Mouse (Mus musculus) kidney, postnatal 4 days (tissue): ENCODE data around the gene Adora2a.
A peak's percentile ranks its signal among the peaks of the same experiment; 100 is the strongest.
"Not testable (repeated sequence)": the region's sequence is repeated elsewhere in the genome, so short reads cannot be mapped to it uniquely, and the experiment has no call there.

Experiments used
- DNase-seq, 2 experiments: peaks; one replicate each; pipeline ENCODE4 v3.0.0; 2021; ENCODE audit warnings: mixed read lengths in 2 of 2

The Adora2a gene

GRCm38 (mm10) chr10:75314190-75314980 lies 2.3 kb upstream of the Adora2a start:
- peak; percentile 64 to 73 for DNase-seq

- DNase-seq, result no peak
These were observed 921 bp upstream of the Adora2a start for GRCm38 (mm10) chr10:75315756-75316155.

DNA sequence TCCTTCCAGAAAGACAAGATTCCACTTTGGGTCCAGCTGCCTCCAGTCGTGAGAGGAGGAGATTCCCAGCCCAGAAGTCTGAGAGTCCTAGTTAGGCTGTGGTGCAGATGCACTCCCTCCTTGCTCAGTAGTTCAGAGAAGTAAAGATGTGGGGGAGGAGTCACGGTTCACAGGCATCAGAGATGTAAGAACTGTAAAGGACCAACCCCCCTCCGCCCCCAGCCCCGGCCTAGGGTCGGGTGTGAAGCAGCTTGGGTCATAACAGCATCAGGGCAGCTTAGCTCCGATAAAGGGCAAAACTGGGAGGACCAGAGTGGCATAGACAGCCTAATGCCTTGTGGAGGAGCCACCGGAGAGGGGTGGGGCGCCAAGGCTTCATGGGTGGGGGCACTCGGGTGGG lies 205 bp upstream of the Adora2a start:
- DNase-seq, result peak in 1 of 2 experiments; percentile 63

DNA sequence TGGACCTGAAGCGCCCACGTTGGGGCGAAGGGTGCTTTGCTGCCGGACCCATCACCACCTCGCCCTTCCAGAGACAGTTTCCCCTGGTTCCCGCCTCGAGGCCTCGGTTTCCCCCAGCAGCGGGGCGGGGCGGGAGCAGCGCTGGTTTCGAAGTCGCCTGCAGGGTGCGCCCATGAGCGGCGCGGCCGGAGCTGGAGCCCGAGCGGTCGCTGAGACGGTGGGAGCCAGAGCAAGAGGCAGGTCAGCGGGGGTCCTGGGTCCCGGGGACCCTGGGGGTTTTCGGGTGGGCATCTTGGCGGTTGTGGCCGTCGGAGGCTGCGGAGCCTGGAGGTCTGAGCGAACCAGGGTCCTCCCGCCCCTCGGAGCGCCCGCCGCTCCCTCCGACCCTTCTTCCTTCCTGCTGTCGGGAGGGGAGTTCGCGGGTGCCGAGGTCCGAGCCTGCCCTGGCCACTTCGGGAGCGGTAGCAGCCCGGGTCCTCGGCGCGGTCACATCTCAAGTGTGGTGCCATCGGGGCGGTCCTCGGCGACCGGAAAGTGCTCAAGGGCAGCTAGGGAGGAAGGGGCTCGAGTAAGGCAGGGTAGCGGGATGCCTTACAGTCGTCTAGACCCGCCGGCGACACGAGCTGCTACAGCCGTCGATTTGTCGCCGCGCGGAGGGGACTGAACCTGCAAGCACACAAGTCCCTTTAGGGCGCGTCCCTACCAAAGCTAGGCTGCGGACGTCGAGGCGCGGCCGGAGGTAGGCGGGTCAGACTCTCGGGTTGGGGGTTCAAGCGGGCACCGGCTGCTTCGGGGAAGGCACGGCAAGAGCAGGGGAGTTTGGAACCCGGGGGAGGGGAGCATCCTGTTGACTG lies 458 bp downstream of the Adora2a start:
- peak; percentile 85 to 89 for DNase-seq

DNA sequence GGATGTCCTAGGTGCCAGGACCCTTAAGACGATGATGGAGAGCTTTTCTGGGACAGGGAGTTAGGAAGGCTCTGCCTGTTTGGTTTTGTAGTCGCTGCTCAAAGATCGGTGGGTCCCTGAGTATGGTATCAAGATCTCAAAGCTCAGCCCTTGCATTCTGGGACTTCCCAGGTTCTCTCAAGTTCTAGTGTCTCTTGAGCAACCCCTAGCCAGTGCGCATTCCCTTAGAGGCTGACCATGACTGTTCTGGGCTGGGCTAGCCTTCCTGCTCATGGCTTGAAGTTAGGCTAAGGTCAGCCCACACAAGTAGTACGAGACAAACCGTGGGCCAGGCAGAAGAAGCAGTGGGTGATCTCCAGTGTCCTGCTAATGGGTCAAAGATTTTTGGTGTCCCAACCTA lies 1.5 kb downstream of the Adora2a start:
- no peak for DNase-seq

GRCm38 (mm10) chr10:75320321-75320720 lies 3.6 kb downstream of the Adora2a start:
- no peak for DNase-seq

GRCm38 (mm10) chr10:75322966-75323365 lies 6.3 kb downstream of the Adora2a start:
- peak; percentile 46 to 49 for DNase-seq

- DNase-seq, result no peak
These were observed 7.3 kb downstream of the Adora2a start for GRCm38 (mm10) chr10:75323986-75324385.

GRCm38 (mm10) chr10:75324391-75324790 lies 7.7 kb downstream of the Adora2a start:
- no peak for DNase-seq

DNA sequence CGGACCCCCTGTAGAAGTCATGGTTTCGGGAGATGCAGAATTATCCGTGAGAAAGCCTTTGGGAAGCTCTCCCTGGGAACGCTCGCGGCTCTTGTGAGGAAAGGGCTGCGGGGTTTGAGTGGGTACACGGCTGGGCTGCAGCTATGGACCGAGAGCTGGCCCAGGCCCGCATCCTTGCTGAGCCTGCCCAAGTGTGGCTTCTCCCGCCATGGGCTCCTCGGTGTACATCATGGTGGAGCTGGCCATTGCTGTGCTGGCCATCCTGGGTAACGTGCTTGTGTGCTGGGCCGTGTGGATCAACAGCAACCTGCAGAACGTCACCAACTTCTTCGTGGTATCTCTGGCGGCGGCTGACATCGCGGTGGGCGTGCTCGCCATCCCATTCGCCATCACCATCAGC lies 9.1 kb downstream of the Adora2a start:
- no peak for DNase-seq

- peak; percentile 56 to 69 for DNase-seq
These were observed 9.9 kb downstream of the Adora2a start for GRCm38 (mm10) chr10:75326553-75326952.

DNA sequence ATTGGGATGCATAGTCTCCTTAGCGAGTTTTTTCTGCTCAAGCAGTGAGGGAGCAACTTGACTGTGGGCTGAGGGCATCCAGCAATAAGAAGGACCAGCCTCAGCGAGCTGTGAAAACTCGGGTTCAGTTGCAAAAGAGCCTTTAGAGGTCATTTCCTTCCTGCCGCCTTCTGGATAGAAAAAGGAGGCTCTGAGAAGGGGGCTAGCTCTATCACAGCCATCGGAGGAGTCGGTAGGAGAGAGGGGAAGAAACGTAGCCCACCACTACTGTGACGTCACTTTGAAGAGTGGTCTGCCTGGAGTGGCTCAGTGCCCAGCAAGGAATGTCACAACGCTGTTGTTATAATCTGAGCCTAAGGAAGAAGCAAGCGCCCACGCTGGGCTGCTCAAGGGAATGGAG lies 10.4 kb downstream of the Adora2a start:
- DNase-seq, result no peak

- no peak for DNase-seq
These were observed 11.6 kb downstream of the Adora2a start for GRCm38 (mm10) chr10:75328201-75328704.

- no peak for DNase-seq
These were observed 15.6 kb downstream of the Adora2a start for GRCm38 (mm10) chr10:75332268-75332667.

DNA sequence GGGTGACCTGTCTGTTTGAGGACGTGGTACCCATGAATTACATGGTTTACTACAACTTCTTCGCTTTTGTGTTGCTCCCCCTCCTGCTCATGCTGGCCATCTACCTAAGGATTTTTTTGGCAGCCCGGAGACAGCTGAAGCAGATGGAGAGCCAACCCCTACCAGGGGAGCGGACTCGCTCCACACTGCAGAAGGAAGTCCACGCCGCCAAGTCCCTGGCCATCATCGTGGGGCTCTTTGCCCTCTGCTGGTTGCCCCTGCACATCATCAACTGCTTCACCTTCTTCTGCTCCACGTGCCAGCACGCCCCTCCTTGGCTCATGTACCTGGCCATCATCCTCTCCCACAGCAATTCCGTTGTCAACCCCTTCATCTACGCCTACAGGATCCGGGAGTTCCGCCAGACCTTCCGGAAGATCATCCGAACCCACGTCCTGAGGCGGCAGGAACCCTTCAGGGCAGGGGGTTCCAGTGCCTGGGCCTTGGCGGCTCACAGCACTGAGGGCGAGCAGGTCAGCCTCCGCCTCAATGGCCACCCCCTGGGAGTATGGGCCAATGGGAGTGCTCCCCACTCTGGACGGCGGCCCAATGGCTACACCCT lies 16.6 kb downstream of the Adora2a start:
- no peak for DNase-seq

DNA sequence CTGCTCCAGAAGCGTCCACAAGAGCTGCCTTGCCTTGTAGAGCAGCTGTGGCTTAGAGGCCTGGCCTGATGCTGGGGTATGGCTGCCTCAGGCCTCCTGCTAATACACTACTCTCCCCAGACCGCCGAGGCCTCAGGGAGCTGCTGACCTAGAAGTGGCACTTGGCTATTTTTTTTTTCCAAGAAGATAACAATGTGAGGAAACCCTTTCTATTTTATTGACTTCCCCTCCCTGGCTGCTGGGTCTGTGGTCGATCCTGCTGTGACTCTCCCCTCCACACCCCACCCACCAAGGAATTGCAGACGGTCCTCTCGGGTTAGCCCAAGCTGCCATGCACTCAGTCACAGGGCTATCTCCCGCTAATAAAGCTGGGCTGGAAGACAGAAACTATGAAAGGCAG lies 17.5 kb downstream of the Adora2a start:
- no peak for DNase-seq

DNA sequence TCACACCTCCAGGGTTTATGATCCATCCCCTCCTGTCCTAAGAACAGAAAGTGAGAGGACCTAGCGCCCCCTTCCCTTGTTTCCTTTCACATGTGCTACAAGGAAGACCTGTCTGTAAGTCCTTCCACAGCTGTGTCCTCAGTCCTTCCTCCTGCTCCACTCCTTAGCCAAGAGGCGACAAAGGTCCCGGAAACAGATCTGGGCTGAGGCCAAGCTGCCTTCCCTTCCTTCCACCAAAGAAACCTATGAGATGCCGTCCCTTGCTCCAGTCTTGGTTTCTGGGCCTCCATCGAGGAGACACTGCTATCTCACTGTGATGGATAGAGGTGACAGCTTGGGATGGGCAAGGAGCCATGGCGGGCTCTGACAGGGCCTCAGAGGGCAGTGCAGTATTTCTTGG lies 18.4 kb downstream of the Adora2a start:
- DNase-seq, result peak; percentile 51 to 56

DNA sequence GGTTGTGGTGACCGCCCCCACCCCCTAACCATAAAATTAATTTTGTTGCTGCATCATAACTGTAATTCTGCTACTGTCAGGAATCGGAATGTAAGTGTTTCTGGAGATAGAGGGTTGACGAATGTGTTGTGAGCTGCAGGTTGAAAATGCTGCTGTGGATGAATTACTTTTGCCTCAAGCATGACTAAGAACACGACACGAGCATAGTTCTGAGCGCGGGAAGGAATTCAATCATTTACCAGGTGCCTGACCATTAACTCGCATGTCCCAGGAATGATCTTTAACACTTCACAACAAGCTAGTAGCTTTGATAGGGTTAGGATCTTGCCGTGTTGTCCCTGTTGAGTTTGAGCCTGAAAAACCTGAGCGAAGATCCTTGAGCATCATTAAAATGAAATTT lies 20.6 kb downstream of the Adora2a start:
- DNase-seq, result no peak

- DNase-seq, result no peak
These were observed 22.2 kb downstream of the Adora2a start for GRCm38 (mm10) chr10:75338852-75339251.

GRCm38 (mm10) chr10:75339377-75339776 lies 22.7 kb downstream of the Adora2a start:
- no peak for DNase-seq

GRCm38 (mm10) chr10:75341936-75342335 lies 25.3 kb downstream of the Adora2a start:
- DNase-seq, result peak in 1 of 2 experiments; percentile 49

DNA sequence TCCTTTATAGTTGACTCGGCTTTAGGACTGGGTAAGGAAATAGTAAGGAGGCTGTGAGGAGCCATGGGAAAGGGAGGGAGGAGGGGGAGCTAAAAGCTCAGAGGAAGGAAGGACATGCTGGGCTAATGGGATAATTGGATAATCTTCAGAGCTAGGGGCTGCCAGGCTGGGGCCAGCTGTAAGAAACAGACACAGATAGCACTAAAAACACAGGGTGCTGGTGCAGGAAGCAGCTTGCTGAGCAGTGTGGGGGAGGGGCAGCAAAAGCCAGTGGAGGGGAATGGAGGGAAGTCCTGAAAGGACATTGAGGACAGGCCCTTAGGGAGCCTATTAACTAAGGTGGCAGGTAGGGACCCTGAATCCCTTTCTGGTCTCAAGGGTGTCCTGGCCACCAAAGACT lies 27.9 kb downstream of the Adora2a start:
- not testable (repeated sequence) for DNase-seq

GRCm38 (mm10) chr10:75345265-75345664 lies 28.6 kb downstream of the Adora2a start:
- DNase-seq, result no peak
